Mouse (Mus musculus) hindbrain, postnatal 0 days (tissue): ENCODE measurements around the gene Gm2115. TPM values are rescaled to one million over a fixed set of nuclear protein-coding genes. Genes with fewer than 3 reads are reported as not detected.

Experiments
- ATAC-seq: fragments of 200-750 bp; cut with Nextera tagmentation; 2 replicates; pipeline ENCODE4 v1.8.0; 2017; ENCODE audit warnings: mild to moderate bottlenecking, moderate TSS enrichment, moderate library complexity
- DNase-seq: peaks from one replicate; pipeline ENCODE4 v3.0.0-alpha.2; 2015; ENCODE audit warnings: low spot score
- H3K27ac ChIP-seq: fragments of 300-500 bp; sonication (generic); 2 replicates; pipeline ENCODE4 v1.5.1; 2014; ENCODE audit warnings: mild to moderate bottlenecking
- H3K27me3 ChIP-seq: fragments of 300-500 bp; sonication (generic); 2 replicates; pipeline ENCODE4 v1.6.1; 2014; ENCODE audit warnings: low read length, mixed read lengths; ENCODE audit not compliant: insufficient read depth
- H3K36me3 ChIP-seq: fragments of 300-500 bp; sonication (generic); 2 replicates; pipeline ENCODE4 v1.6.1; 2014; ENCODE audit warnings: low read length, mixed read lengths; ENCODE audit not compliant: insufficient read depth
- H3K4me1 ChIP-seq: fragments of 300-500 bp; sonication (generic); 2 replicates; pipeline ENCODE4 v1.6.1; 2014; ENCODE audit warnings: antibody characterized with exemption, low read length, mixed read lengths; ENCODE audit not compliant: insufficient read depth
- H3K4me2 ChIP-seq: fragments of 300-500 bp; sonication (generic); 2 replicates; pipeline ENCODE4 v1.6.1; 2014; ENCODE audit warnings: low read depth, mild to moderate bottlenecking, low read length, moderate library complexity, mixed read lengths
- H3K4me3 ChIP-seq: fragments of 300-500 bp; sonication (generic); 2 replicates; pipeline ENCODE4 v1.5.1; 2014; ENCODE audit warnings: low read length
- H3K9ac ChIP-seq: fragments of 300-500 bp; sonication (generic); replicated peaks from 2 replicates; pipeline ENCODE4 v1.6.1; 2014; ENCODE audit warnings: mild to moderate bottlenecking, low read length, moderate library complexity, mixed read lengths
- H3K9me3 ChIP-seq: fragments of 300-500 bp; sonication (generic); 2 replicates; pipeline ENCODE4 v1.6.1; 2016; ENCODE audit warnings: low read length, mixed read lengths
- CTCF ChIP-seq: IDR thresholded peaks from 2 replicates; pipeline ENCODE4 v1.5.1; 2016; ENCODE audit warnings: antibody characterized with exemption, control low read depth, low read depth
- WGBS: fragments of 180-500 bp; shearing (Covaris S2); extraction: QIAGEN DNeasy Blood & Tissue Kit; methylation state at CpG from one replicate; pipeline ENCODE4 v1.1.7; 2014; 5-methylcytosine and 5-hydroxymethylcytosine counted together
- polyA plus RNA-seq: library from polyadenylated mRNA; unstranded; fragments of >200 nt; fragmentation: Nextera tagmentation; extraction: Ambion mirVana; gene quantifications from 2 replicates; pipeline ENCODE4 v1.2.1, GENCODE M21; 2015
- total RNA-seq: library from RNA; depleted of rRNA; stranded (reverse); fragments of >200 nt; gene quantifications from 2 replicates; pipeline ENCODE4 v1.2.3, GENCODE M21; 2014; rRNA removed

The Gm2115 gene
- 1.9 and 3.6 TPM in 2 replicates for total RNA-seq
- polyA plus RNA-seq, result 1.7 TPM in 2 replicates

GRCm38 (mm10) chr7:84528796-84529533, at the start of gene Gm2115:
TSS of gene Gm2115 (plus strand) at chr7:84528954.
- H3K9ac ChIP-seq, result peak within 1 kb of the TSS; percentile 55
- H3K36me3 ChIP-seq, result no peaks in the 10 kb centered on the region
- H3K27me3 ChIP-seq, result no peaks in the 10 kb centered on the region
- no peak within 1 kb of the TSS for H3K27ac ChIP-seq
- peak within 1 kb of the TSS; percentile 52 for H3K4me3 ChIP-seq
- ATAC-seq (peak; percentile 83), DNase-seq (peak; percentile 68)
- TF ChIP-seq CTCF, result no peak
- 2% methylated on average over 52 of the region's 52 CpGs for WGBS
- H3K4me2 ChIP-seq, result peak within 1 kb of the TSS; percentile 94
- peaks cover 11% of the 10 kb centered on the region; the same call in 1 of the 2 replicates for H3K4me1 ChIP-seq
- H3K9me3 ChIP-seq, result no peaks in the 10 kb centered on the region

GRCm38 (mm10) chr7:84483447-84484407, 45.0 kb upstream of the Gm2115 start:
- no peaks in the 10 kb centered on the region for H3K27me3 ChIP-seq
- no peaks in the 10 kb centered on the region for H3K36me3 ChIP-seq
- 68% methylated on average over 3 of the region's 3 CpGs for WGBS
- no peak overlapping the region for H3K4me2 ChIP-seq
- no peak overlapping the region for H3K27ac ChIP-seq
- no peak overlapping the region for H3K4me3 ChIP-seq
- no peaks in the 10 kb centered on the region for H3K4me1 ChIP-seq
- no peak overlapping the region for H3K9ac ChIP-seq
- DNase-seq, result peak; percentile 25
- ATAC-seq, result peak; percentile 69
- TF ChIP-seq CTCF, result no peak
- H3K9me3 ChIP-seq, result no peaks in the 10 kb centered on the region

- Histone ChIP-seq H3K4me2 (no peak overlapping the region), H3K4me1 (no peaks in the 10 kb centered on the region), H3K27ac (no peak overlapping the region), H3K27me3 (no peaks in the 10 kb centered on the region), H3K36me3 (no peaks in the 10 kb centered on the region), H3K9ac (no peak overlapping the region), H3K4me3 (no peak overlapping the region), H3K9me3 (no peaks in the 10 kb centered on the region)
- WGBS, result 89% methylated on average over 2 of the region's 2 CpGs
- DNase-seq, result no peak
- no peak for ATAC-seq
- TF ChIP-seq CTCF, result no peak
Observed at GRCm38 (mm10) chr7:84486485-84486884, 42.3 kb upstream of the Gm2115 start.

GRCm38 (mm10) chr7:84503163-84503562, 25.6 kb upstream of the Gm2115 start:
- Histone ChIP-seq H3K36me3 (no peaks in the 10 kb centered on the region), H3K4me1 (no peaks in the 10 kb centered on the region), H3K4me3 (no peak overlapping the region), H3K27me3 (no peaks in the 10 kb centered on the region), H3K27ac (no peak overlapping the region), H3K4me2 (no peak overlapping the region), H3K9me3 (no peaks in the 10 kb centered on the region), H3K9ac (no peak overlapping the region)
- no peak for ATAC-seq
- whole genome bisulfite sequencing, result 100% methylated on average over 1 of the region's 1 CpGs
- no peak for DNase-seq
- no peak for TF ChIP-seq CTCF

DNA sequence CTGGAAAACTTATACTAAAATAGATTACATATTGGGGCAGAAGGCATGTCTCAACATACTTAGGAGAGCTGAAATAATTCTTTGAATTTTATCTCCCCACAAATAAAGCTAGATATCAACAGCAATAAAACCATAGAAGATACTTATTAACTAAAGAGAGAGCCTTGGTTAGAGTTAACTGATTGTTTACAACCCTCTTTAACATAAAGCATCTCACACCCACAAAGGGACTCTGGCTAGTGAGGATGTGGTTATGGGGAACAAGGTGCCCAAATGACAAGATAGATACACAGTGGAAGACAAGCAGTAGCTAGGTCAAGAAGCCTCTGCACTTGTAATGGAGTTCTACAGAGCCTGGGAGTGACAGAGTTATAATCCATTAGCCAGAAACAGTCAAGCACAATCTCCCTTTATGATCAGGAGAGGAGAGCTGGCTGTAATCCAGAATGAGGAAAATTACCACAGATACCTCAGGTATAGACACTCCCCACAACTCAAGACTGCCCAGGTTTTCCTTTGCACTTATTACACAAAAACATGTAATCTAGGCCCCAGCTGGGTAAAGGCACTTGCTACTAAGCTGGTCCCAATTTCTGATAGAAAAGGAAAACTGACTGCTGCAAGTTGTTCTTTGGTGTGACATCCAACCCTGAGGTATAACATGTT, 10.1 kb upstream of the Gm2115 start:
- no peaks in the 10 kb centered on the region for H3K27me3 ChIP-seq
- H3K4me1 ChIP-seq, result no peaks in the 10 kb centered on the region
- H3K4me3 ChIP-seq, result no peak overlapping the region
- no peak overlapping the region for H3K27ac ChIP-seq
- ATAC-seq (no peak), DNase-seq (no peak)
- H3K9me3 ChIP-seq, result no peaks in the 10 kb centered on the region
- H3K36me3 ChIP-seq, result no peaks in the 10 kb centered on the region
- no peak for TF ChIP-seq CTCF
- no peak overlapping the region for H3K4me2 ChIP-seq
- H3K9ac ChIP-seq, result no peak overlapping the region

- WGBS, result 79% methylated on average over 1 of the region's 1 CpGs
- Histone ChIP-seq H3K4me2 (no peak overlapping the region), H3K27me3 (no peaks in the 10 kb centered on the region), H3K4me1 (no peaks in the 10 kb centered on the region), H3K27ac (no peak overlapping the region), H3K9ac (no peak overlapping the region), H3K4me3 (no peak overlapping the region), H3K9me3 (no peaks in the 10 kb centered on the region), H3K36me3 (no peaks in the 10 kb centered on the region)
- no peak for ATAC-seq
- no peak for DNase-seq
- no peak for TF ChIP-seq CTCF
Observed at GRCm38 (mm10) chr7:84521329-84521728, 7.4 kb upstream of the Gm2115 start.
